Mouse (Mus musculus) embryo, embryonic 11.5 days (tissue): ENCODE measurements around the gene Piga.

Experiments used
- DNase-seq: peaks from one replicate; pipeline ENCODE4 v3.0.0-alpha.2; 2012; ENCODE audit warnings: low read depth, low spot score

The Piga gene

DNA sequence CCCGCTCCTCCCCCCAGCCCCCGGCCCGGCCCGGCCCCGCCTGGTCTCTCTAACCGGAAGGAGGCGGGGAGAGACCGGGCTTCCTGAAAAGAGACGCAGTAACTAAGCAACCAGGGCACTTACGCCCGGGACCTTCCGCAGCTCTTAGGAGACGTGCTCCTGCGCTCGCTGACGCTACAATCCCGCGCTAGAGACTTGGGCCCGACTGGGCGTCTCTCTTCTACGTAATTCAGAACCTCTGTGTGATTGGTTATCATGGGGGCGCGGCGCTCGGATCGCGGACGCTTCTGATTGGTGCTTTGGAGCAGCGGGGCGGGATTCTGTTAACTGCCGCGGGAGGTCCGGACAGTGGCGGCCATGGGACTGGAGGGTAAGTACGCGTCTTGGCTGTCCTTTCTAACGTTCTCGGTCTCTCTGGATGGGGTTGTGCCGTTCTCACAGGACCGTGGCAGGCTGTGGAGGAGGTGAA is at the start of gene Piga:
Gene Piga (plus strand): TSS at position 317 of the 469 bp plus-strand sequence.
- peak; percentile 82 for DNase-seq

DNA sequence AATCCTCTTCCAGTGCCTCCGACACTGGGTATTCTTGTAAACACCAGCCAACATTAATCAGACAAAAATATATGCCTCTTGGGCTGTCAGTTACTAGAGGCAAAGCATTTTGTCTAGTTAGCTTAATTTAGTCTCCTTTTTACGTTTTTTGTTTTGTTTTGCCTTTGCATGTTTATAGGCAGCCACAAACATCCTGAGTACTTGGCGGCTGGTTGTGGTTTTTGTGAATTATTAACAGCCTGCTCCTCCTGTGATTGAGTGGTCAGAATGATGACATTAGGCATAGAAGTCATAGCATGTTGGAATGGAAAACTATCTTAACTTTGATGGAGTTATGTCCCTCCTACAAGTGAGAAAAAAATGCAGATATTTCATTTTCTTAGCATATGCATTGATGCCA is 49.0 kb upstream of the Piga start:
- DNase-seq, result no peak

DNA sequence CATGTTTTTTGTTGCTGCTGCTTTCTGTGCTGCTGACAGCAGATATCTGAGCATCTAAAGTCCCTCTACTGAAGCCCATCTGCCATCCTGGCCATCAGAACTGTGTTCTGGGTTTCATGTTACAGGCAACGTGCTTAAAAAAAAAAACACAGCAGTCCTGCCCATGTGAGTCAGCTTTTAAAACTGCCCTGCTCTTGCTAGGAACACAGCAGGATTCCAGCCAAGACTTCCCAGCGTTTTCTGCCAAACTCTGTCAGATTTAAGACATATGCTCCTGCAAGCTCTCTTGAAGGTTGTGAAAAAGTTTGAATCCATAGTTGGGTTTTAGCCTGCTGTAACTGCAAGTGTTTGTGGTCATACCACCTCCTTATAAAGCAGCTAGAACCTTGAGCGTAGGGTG is 46.5 kb upstream of the Piga start, which contains the start of gene Vegfd:
Gene Vegfd (plus strand): TSS at position 298 of the 400 bp plus-strand sequence.
- no peak for DNase-seq

DNA sequence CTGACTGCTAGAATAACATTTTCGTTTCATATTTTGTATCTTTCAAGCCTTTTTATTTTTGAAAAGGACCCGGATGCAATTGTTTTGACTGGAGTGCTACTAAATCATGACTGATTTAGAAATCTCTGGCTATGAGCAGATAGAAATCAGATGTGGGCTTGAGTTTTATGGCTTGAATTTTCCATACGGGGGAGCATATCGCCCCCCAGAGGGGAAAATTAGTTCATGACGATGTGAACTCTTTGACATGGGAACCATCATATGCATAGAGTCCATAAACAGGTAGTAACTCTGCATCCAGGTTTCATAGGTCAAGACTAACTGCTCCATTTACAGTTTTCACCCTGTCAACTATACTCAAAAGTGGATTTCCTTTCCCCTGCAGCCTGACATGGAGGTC is 45.0 kb upstream of the Piga start:
- no peak for DNase-seq

DNA sequence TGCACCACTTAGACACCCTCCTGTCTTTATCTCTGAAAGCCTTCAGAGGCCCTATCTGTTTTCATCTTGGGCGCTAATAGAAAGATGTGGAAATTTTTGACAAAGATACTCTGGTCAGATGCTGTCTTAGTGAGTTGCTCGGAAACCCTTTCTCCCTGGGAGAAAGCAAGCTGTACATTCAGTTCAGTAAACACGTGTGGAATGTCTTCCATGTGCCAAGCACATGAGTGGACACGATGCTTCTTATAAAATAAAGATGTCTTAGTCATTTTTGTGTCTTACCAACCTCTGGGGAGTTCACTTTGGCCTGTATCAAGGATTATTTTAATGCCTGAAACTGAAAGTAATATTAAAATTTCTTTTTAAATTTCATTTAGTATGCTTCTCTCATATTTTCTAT is 39.9 kb upstream of the Piga start:
- DNase-seq, result no peak

DNA sequence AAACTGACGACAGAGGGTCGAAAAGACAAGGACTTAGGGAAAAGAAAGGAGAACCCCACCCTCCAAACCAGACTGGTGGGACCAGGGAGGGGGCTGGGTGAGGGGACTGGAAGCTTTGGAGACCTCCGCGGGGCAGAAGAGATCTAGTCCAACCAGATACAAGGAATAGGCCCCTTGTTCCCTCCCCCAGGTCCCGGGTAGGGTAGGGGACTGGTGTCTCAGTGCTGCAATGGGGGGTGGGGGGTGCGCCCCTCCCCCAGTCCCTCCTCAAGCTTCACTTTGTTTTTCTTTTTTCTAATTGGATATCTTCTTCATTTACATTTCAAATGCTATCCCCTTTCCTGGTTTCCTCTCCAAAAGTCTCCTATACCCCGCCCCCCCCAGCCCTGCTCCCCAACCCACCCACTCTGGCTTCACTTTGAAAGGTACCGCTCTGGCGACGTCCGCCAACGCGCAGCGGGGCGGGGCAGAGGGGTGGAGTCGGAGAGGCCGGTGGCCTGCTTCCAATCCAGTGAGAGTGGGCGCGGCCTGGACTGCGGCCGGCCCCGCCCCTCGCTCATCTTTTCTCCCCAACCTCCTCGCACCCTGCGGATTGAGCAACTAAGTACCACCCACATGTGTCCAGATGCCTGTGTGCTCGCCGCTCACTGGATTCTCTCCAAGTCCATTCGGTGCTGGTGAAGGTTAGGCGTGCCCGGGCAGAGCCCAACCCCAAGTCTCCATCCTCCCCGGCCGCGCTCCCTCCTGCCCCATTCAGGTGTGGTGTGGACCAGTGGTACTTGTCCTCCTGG is 37.8 kb upstream of the Piga start:
- peak; percentile 59 for DNase-seq

DNA sequence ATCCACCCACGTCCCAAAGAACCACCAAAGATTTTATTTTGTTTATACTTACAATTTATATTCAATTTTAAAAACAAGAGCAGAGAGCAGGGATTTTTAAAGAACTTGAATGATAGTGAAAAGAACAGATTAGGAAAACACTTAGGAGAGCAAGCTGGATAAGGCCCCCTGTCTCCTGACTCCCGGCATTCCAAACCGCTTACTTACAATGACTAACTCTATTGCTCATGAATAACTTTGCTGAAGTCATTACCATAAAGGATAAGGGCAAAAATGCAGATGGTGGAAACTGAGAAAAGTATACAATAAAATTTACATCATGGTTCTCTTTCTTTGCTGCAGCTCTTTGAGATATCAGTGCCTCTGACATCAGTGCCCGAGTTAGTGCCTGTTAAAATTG is 25.5 kb upstream of the Piga start:
- DNase-seq, result no peak

DNA sequence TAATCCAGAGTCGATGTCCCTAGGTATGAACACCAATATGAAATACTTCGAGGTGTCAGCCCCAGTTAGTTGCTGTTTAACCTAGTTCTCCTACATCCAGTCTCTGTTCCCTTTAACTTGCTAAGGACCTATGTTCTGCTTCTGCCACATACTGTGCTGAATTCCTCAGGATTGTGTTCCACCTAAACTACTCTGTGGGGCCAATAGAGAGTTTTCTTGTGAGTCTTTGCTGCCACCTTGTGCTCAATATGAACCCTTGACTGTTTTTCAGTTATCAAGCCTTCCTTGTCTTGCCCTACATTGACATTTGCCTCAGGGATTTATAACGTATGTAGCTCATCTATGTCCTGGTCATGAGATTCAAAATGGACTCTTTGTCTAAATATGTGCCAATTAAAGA is 21.1 kb upstream of the Piga start:
- no peak for DNase-seq

DNA sequence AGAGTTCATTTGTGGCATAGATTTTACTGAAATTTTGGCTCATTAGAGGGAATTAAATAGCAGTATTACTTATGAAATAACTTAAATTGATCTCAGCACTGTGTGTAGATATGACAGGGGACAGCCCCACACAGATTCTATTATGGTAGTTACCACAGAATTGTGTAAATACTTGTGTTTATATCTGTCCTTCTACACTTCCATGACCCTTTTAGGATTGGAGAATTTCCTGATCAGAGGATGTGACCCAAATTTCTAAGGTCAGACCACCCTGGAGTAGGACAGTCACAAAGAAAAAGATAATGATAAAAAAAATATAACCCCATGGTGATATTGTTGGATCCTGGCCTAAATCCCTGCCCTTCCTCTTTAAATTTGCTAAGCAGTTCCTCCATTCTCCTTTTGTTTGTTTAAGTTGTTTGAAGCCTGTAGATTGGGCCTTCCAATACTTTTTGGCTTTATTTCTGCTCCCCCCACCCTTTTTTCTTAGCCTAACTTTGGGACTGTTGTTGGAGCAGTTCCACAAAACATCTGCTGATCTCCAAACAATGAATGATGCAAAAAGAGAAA is 14.4 kb upstream of the Piga start:
- DNase-seq, result no peak

DNA sequence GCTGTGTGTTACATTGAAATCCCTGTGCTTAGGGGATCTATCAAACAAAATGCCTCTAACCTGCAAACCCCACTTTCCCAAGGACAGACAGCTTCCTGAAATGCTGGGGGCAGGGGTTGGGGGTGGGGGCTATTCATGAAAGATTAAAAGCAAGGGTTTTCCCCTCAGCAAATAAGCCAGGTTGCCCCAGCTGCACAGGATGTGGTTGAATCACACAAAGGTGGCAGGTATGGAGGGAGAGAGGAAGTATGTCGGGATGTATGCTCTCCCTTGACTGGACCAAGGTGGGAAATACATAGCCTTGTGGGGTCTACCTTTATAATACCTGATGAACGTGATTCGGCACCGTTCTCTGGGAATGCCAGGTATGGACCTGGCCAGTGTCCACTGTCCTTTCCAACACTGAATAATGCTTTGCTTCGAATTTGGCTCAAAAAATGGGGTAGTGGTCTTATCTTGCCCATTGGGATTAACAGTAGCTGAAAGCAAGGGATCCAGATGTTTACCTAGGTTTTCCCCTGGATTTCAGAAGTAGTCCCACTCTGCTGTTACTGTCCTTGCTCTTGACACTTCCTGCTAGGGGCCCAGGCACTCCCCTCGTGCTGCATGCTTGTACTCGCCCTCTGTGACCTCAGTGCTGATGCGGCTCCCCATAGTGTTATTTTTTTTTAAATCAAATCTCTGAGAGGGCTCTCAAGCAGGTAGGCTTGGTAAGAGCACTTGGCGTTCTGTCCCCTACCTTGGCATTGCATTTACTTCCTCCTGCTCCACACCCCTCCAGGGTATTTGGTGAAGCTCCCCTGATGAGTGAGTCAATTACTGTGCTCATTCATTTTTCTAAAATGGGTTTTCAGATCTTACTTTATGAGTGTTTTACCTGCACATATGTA is 13.2 kb upstream of the Piga start:
- DNase-seq, result no peak

DNA sequence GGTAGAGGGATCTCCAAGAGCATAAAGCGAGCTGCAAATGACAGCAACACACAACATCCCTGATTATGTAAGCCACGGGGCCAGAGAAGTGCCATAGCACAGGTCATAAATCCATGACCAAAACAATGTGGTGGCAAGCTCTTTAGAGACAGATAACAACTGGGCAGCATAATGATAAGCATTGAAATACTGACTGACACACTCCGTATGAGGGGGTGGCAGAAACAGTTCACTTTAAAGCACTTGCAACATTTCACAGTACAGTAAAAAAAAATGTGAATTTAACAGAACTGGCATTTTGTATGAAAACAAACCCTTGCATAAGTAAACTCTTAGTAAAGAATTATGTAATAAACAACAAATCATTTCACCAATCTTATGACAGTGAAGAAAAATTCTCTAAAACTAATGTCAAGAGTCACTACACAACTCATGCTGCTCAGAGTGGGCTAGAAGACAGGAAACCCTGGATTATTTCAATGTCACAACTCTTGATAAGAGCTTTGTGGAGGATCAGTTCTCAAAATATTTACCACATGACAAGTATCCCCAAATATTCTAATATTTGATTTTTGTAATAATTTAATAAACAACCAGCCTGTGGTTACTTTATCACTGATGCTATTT is 11.2 kb upstream of the Piga start:
- DNase-seq, result no peak

DNA sequence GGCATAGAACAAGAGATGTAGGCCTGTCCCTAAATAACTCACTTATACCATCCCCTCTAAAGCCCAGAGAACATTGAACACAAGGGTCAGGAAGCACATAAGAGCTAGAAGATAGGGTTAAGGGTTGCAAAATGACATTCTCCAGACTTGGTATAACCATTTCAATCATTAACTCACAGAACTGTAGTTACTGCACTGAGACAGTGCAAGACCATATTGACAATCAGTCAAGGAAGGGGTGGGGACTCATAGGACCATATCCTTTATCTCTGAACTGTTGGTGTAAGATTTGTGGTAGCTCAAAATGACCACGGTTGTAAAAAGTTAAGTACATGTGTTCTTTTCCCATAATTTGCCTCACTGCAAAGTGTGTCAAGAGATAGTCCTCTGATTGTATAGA is 9.0 kb upstream of the Piga start:
- no peak for DNase-seq

DNA sequence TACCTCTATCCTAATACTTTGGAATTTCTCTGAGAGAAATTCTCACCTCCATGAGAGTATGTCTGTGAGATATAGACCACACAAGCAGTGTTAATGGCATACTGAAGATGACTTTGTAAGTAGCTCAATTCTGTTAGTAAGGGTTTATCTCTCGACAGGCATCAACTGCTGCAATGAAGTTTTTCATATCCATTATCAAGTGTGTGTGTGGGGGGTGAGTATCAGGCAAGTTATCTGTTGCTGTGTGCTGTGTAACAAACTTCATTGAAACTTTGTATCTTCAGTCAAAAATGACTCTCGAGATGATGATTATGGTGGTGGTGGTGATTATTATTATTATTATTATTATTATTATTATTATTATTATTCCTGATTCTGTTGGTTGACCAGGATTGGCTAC is 2.8 kb upstream of the Piga start:
- no peak for DNase-seq

DNA sequence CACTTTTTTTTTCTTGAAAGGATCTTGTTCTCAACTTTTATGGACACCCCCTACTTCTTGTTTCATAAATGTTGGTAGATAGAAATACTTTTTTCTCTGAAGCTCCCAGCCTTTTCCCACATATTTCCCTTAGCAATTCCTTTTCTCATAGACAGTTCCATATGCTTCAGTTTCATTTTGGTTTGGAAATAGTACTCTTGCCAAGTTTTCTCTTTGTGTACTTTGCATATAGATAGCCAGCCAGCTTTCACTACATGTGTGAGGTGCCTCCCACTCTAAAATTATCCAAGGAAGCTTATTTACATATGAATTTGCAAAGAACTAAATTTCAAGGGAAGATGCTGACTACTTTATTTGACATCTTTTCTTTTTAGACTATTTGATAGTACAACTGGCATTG is 1.6 kb upstream of the Piga start:
- no peak for DNase-seq

DNA sequence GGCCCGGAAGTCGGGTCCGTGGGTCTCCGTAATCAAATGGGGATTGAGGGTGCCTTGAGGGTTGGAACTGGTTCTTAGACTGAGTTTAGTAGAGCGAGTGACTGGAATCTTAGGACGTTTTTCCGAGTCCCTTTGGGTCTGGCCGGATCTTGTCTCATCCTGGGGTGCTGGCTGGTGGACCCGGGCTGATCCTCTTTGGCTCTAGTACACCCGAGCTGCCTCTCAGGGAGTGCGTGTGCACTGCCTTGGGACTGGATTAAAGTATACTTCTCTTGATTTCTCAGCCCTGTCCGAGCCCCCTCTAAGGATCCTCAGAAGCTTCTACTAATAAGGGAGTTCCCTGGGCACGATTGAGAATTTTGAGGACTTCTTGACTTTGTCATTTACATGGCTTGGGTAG is 368 bp downstream of the Piga start:
- no peak for DNase-seq

DNA sequence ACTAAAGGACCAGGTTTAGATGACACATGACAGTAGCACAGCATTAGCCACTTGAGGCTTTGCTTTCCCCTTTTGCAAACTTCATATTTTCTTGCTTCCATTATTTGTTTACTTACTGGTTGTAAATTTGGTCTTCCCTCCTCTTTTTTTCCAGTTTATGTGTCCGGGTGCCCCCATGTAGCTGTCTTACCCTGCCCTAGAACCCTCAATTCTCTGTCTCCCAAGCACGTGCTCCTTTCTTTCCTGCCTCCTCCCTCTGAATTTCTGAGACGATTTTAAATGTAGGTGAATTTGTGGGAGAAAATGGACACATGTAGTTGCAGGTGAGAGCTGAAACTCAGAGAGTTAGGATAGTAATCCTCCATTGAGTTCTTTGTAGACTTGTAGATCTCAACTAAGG is 931 bp downstream of the Piga start:
- no peak for DNase-seq

DNA sequence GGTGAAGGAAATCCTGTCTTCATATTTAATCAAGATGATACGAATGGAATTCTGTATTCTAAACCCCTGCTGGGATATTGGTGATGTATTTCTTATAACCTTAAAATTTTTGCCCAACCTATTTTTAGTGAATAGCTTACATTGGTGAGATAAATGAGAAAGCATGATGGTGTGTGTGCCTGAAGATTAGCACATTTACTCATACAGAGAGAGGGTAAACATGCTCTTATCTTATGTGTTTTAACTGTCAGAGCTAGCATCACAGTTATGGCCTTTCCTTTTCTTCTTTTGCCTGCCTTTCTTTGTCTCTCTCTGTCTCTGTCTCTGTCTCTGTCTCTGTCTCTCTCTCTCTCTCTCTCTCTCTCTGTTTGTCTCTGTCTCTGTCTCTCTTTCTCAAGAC is 5.2 kb downstream of the Piga start:
- DNase-seq, result no peak

DNA sequence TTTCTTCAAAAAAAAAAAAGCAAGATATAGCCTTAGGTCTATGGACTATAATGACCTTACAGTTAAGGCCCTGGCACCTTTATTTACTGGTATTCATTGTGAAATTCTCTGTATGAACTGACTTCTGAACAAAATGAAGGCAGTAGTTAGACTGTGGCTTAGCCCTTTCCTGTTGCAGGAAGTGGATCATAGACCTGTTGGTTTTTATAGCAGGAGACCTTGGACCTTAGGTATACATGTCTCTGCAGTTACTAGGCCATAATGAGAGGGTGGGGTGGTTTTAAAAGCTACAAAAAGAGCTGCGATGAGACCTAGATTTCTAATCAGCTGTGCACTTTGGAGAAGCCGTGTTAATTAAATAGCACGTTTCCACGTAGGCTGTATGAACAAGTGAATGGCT is 7.7 kb downstream of the Piga start:
- DNase-seq, result no peak

DNA sequence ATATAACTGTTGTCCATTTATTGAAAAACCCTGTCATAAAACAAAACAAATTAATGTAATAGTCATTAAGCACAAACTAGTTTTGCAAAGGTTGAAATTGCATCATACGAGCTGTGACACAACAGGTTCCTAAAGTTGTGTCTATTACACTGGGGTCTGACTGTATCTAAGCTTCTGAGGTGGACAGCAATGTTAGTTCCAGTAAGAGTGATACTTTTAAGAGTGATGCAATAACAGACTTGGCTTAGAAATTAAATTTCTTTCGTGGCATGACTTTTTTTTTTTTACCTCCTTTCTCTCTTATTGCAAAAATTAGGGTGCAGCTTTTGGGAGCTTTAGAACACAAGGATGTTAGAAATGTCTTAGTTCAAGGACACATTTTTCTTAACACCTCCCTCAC is 8.6 kb downstream of the Piga start:
- no peak for DNase-seq

DNA sequence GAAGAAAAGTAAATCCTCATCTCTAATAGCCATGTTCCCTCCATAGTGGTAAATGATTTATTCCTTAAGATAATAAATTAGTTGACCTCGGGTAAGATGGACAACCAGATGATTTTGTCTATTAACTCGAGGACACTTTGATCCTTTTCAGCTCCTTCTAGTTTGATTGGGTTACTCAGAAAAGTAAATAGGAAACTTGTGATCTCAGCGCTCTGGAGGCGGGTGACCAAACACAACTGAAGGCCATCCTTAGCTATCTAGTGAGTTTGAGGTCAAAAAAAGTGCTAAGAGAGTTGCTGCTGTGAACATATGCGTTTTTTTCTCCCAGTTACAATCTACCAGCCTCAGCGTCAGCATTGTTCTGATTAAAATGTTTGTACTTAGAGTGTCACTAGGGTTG is 11.0 kb downstream of the Piga start:
- DNase-seq, result no peak

DNA sequence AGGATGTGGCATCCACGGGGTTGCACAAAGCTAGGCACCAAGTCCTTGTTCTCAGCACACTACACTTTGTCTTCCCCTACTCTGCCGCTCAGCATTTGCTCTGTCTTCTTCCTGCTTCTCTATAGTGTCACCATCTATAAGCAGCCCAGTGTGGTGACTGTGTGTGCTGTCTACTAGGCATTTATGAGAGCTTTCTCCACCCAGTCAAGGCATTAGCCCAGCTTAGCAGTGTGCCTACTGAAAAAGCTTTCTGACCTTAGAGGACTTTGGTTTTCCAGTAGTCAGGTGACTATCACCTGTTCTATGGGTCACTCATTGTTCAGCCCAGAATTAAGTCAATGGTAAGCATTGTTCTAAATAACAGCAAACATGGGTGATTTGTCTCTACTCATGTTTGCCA is 11.5 kb downstream of the Piga start:
- DNase-seq, result no peak

DNA sequence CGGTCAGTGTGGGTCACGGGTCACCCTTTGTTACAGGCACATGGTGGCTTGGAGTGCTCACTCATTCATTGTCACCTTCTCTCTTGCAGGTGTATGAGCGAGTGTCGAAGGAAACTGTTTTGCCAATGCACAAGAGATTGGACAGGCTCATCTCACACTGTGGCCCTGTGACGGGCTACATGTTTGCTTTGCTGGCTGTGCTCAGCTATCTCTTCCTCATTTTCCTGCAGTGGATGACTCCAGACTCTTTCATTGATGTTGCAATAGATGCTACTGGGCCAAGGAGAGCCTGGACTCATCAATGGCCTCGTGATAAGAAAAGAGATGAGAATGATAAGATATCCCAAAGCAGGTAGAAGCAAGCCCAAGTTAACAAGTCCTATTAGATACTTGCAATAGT is 12.0 kb downstream of the Piga start:
- DNase-seq, result no peak
